Mouse (Mus musculus) hindbrain, embryonic 15.5 days (tissue): ENCODE measurements around the gene Zfand4. TPM values are rescaled to one million over a fixed set of nuclear protein-coding genes. Genes with fewer than 3 reads are reported as not detected.
A peak's percentile ranks its signal among the peaks of the same experiment; 100 is the strongest.

Source experiments
- ATAC-seq: fragments of 200-750 bp; cut with Nextera tagmentation; 2 replicates; pipeline ENCODE4 v1.8.0; 2017; ENCODE audit warnings: low read depth, moderate number of reproducible peaks, moderate TSS enrichment; ENCODE audit not compliant: low FRiP score
- H3K27ac ChIP-seq: fragments of 300-500 bp; sonication (generic); replicated peaks from 2 replicates; pipeline ENCODE4 v1.5.1; 2015; ENCODE audit warnings: mild to moderate bottlenecking, inconsistent platforms
- H3K27me3 ChIP-seq: fragments of 300-500 bp; sonication (generic); 2 replicates; pipeline ENCODE4 v1.6.1; 2015; ENCODE audit warnings: control low read depth, inconsistent platforms
- H3K36me3 ChIP-seq: fragments of 300-500 bp; sonication (generic); 2 replicates; pipeline ENCODE4 v1.6.1; 2015; ENCODE audit warnings: control low read depth, inconsistent platforms
- H3K4me1 ChIP-seq: fragments of 300-500 bp; sonication (generic); replicated peaks from 2 replicates; pipeline ENCODE4 v1.6.1; 2015; ENCODE audit warnings: control low read depth, inconsistent platforms
- H3K4me2 ChIP-seq: fragments of 300-500 bp; sonication (generic); 2 replicates; pipeline ENCODE4 v1.6.1; 2015; ENCODE audit warnings: moderate library complexity, mild to moderate bottlenecking, inconsistent platforms
- H3K4me3 ChIP-seq: fragments of 300-500 bp; sonication (generic); 2 replicates; pipeline ENCODE4 v1.5.1; 2015; ENCODE audit warnings: mild to moderate bottlenecking, inconsistent platforms
- H3K9ac ChIP-seq: fragments of 300-500 bp; sonication (generic); 2 replicates; pipeline ENCODE4 v1.6.1; 2015; ENCODE audit warnings: inconsistent platforms
- H3K9me3 ChIP-seq: fragments of 300-500 bp; sonication (generic); 2 replicates; pipeline ENCODE4 v1.6.1; 2016; ENCODE audit warnings: control low read depth, inconsistent platforms
- WGBS: fragments of 180-500 bp; shearing (Covaris S2); methylation state at CpG from one replicate; pipeline ENCODE4 v1.1.7; 2015; 5-methylcytosine and 5-hydroxymethylcytosine counted together
- polyA plus RNA-seq: library from polyadenylated mRNA; unstranded; fragments of >200 nt; fragmentation: Nextera tagmentation; extraction: Ambion mirVana; gene quantifications from 2 replicates; pipeline ENCODE4 v1.2.1, GENCODE M21; 2015

Gene Zfand4
- polyA plus RNA-seq, 1 experiment from 2014 or later, result 6.1 TPM

DNA sequence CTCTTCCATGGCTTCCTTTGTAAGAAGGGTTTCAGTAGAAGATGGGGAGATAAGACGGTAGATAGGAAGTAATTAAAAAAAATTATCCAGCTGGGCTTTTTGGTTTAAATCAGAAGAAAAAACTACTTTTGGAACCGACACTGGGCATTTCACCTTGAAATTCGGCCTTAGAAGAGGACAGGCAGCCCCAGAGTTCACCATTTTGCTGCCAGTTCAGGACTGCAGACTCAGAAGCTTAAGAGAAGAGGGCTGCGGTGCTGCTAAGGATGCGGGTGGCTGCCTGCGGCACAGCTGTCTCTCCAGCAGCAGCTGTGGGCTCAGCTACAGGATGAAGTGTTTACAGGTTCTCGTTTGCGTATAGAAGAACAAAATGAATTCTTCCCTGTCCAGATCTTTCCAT is 94.0 kb downstream of the Zfand4 start:
- Histone ChIP-seq H3K27ac (no peak overlapping the region), H3K36me3 (no peaks in the 10 kb centered on the region), H3K4me1 (peaks cover 4% of the 10 kb centered on the region; the same call in 1 of the 2 replicates), H3K4me2 (no peak overlapping the region), H3K27me3 (no peaks in the 10 kb centered on the region), H3K9ac (no peak overlapping the region), H3K9me3 (no peaks in the 10 kb centered on the region), H3K4me3 (no peak overlapping the region)
- WGBS, result 78% methylated on average over 8 of the region's 8 CpGs
- no peak for ATAC-seq

DNA sequence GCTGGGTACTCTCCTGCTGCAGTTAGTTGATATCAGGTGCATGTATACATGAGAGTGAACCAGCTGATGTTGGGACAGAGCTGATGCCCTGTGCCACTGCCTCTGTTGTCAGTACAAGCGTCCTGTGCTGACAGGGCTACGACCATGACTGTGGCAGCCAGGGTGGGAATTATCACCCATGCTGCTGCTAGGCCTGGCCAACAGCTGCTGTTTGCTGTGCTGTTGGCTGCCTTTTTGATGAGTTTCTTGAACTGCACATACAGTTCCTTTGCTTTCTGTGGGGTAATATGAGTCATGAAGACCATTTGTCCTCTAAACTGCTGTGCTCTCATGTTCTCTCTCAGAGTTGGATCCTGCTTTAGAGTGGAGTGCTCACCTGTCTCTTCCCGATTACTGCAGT is 95.2 kb downstream of the Zfand4 start:
- no peak for ATAC-seq
- Histone ChIP-seq H3K4me1 (peaks cover 4% of the 10 kb centered on the region; the same call in 1 of the 2 replicates), H3K4me3 (no peak overlapping the region), H3K9ac (no peak overlapping the region), H3K27ac (no peak overlapping the region), H3K9me3 (no peaks in the 10 kb centered on the region), H3K4me2 (no peak overlapping the region), H3K36me3 (no peaks in the 10 kb centered on the region), H3K27me3 (no peaks in the 10 kb centered on the region)
- WGBS, result 76% methylated on average over 3 of the region's 3 CpGs

DNA sequence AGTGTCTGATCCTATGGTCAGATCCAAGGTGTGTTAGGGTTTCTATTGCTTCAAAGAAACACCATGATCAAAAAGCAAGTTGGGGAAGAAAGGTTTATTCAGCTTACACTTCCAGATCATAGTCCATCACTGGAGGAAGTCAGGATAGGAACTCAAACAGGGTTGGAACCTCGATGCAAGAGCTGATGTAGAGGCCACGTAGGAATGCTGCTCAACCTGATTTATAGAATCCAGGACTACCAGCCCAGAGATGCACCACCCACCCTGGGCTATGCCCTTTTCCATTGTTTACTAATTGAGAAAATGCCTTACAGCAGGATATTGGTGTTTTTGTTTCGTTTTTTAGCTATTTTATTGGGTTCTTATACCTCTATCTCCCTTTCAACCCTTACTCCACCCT is 97.4 kb downstream of the Zfand4 start:
- 84% methylated on average over 3 of the region's 3 CpGs for WGBS

DNA sequence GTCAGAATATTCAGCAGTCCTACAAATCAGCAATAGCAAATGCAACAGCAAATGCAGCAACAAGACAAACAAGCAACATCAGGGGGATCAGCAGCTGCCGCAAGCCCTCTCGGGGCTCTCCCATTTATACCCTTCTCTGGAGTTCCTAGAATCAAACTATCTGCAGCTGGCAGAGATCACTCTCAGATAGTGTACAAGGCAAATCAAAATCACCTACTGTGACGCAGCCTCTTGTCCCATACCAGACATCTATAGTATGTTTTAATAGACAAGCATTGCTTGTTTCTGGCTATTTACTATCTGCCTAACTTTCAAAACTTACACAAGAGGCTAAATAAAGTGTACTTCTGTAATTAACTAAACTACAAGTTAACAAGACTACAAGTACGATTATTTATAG is 98.0 kb downstream of the Zfand4 start:
- no peak overlapping the region for H3K27ac ChIP-seq
- H3K9ac ChIP-seq, result no peak overlapping the region
- H3K4me1 ChIP-seq, result peaks cover 4% of the 10 kb centered on the region; the same call in 1 of the 2 replicates
- no peak overlapping the region for H3K4me3 ChIP-seq
- H3K4me2 ChIP-seq, result no peak overlapping the region
- 88% methylated on average over 4 of the region's 4 CpGs for WGBS
- ATAC-seq, result no peak
- H3K9me3 ChIP-seq, result no peaks in the 10 kb centered on the region
- H3K36me3 ChIP-seq, result no peaks in the 10 kb centered on the region
- H3K27me3 ChIP-seq, result no peaks in the 10 kb centered on the region

More for the DNA sequence above, 97.4 kb downstream of the Zfand4 start:
- Histone ChIP-seq H3K4me2 (no peak overlapping the region), H3K9me3 (no peaks in the 10 kb centered on the region), H3K36me3 (no peaks in the 10 kb centered on the region), H3K27me3 (no peaks in the 10 kb centered on the region), H3K4me3 (no peak overlapping the region), H3K27ac (no peak overlapping the region), H3K9ac (no peak overlapping the region), H3K4me1 (peaks cover 4% of the 10 kb centered on the region; the same call in 1 of the 2 replicates)
- ATAC-seq, result no peak

DNA sequence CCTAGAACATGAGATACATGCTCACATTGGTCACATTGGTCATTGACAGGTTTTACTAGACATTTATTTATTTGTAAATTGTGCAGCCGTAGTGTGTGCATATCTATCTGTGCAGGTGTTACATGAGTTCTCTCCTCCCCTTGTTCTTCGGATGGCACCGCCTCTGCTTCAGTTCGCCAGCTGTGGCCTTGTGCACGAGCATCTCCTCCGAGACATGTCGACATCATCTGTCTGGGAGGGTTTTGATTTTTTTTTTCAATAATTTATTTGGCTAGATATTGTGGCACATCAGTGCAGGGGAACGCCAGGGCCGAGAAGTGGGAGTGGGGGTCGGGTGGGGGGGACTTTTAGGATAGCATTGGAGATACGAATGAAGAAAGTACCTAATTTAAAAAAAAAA is 103.9 kb downstream of the Zfand4 start:
- Histone ChIP-seq H3K27ac (no peak overlapping the region), H3K4me3 (no peak overlapping the region), H3K9me3 (no peaks in the 10 kb centered on the region), H3K4me1 (no peaks in the 10 kb centered on the region), H3K4me2 (no peak overlapping the region), H3K9ac (no peak overlapping the region), H3K27me3 (no peaks in the 10 kb centered on the region), H3K36me3 (no peaks in the 10 kb centered on the region)
- ATAC-seq, result no peak
- 59% methylated on average over 11 of the region's 11 CpGs for WGBS

DNA sequence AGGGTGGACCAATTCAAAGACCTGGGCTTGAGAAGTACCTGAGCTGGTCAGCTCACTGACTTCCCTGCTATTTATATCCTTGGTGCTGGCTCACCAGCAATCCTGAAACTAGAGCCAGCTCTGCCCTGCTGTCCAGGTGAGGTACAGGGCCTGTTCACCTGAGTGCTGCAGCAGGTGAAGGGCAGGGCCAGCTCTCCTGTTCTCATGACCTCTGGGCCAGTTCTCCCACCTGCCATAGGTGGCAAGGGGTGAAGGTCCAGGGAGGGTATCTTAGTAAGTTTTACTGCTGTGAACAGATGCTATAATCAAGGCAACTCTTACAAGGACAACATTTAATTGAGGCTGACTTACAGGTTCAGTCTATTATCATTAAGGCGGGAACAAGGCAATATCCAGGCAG is 105.8 kb downstream of the Zfand4 start:
- WGBS, result 100% methylated on average over 1 of the region's 1 CpGs
- ATAC-seq, result no peak
- H3K27me3 ChIP-seq, result no peaks in the 10 kb centered on the region
- no peak overlapping the region for H3K27ac ChIP-seq
- H3K4me2 ChIP-seq, result no peak overlapping the region
- H3K9ac ChIP-seq, result no peak overlapping the region
- H3K4me3 ChIP-seq, result no peak overlapping the region
- H3K36me3 ChIP-seq, result no peaks in the 10 kb centered on the region
- H3K9me3 ChIP-seq, result no peaks in the 10 kb centered on the region
- H3K4me1 ChIP-seq, result no peaks in the 10 kb centered on the region

DNA sequence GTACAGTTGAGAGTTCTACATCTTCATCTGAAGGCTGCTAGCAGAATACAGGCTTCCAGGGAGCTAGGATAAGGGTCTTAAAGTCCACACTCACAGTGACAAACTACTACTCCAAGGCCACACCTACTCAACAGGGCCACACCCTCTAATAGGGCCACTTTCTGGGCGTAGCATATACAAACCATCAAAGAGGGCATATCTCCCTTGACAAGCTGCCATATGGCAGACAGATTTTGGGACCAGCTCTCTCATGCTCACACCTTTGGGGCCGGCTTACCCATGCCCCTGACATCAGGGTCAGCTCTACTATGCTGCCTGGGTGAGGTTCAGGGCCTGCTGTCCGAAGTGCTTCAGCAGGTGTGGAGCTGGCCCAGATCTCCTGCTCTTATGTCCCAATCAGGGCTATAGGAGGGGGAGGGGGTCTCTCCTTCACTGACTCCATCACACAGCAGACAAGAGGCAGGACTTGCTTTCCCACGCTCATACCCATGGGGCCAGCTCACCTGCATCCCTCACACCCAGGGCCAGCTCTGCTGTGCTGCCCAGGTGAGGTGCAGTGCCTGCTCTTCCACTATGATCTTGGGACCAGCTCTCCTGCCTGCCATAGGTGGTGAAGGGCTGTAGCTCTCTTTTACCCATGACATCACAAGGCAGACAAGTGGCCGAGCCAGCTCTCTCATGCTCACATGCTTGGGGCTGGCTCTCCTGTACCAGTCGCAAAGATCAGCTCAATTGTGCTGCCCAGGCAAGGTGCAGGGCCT is 106.4 kb downstream of the Zfand4 start:
- H3K9ac ChIP-seq, result no peak overlapping the region
- no peak overlapping the region for H3K4me3 ChIP-seq
- no peaks in the 10 kb centered on the region for H3K27me3 ChIP-seq
- no peaks in the 10 kb centered on the region for H3K36me3 ChIP-seq
- no peaks in the 10 kb centered on the region for H3K9me3 ChIP-seq
- H3K4me1 ChIP-seq, result no peaks in the 10 kb centered on the region
- no peak overlapping the region for H3K4me2 ChIP-seq
- H3K27ac ChIP-seq, result no peak overlapping the region
- WGBS, result 88% methylated on average over 6 of the region's 6 CpGs
- ATAC-seq, result peak; percentile 65; the same call in 1 of the 2 replicates

DNA sequence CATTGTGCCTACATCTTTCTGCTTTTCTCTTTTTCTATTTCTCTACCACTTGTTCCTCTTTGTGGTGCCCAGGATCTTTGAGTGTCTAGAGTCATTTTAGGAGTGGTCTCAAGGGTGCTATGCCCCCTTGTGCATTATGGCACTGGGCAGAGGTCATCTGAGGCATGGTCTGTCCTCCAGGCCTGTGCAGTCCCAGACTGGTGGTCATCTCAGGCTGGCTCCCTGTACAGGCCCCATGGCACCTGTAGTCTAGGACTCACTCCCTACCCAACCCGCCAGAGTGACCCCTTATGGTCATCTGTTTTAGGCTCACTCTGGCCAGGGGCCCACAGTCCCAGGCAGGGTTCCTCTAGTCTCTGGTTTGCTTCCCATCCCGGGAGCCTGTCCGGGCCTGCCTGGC is 107.5 kb downstream of the Zfand4 start:
- WGBS, result 90% methylated on average over 3 of the region's 3 CpGs
- no peak overlapping the region for H3K27ac ChIP-seq
- H3K9ac ChIP-seq, result no peak overlapping the region
- H3K36me3 ChIP-seq, result no peaks in the 10 kb centered on the region
- H3K27me3 ChIP-seq, result no peaks in the 10 kb centered on the region
- no peak for ATAC-seq
- no peaks in the 10 kb centered on the region for H3K4me1 ChIP-seq
- H3K4me2 ChIP-seq, result no peak overlapping the region
- H3K4me3 ChIP-seq, result no peak overlapping the region
- no peaks in the 10 kb centered on the region for H3K9me3 ChIP-seq

DNA sequence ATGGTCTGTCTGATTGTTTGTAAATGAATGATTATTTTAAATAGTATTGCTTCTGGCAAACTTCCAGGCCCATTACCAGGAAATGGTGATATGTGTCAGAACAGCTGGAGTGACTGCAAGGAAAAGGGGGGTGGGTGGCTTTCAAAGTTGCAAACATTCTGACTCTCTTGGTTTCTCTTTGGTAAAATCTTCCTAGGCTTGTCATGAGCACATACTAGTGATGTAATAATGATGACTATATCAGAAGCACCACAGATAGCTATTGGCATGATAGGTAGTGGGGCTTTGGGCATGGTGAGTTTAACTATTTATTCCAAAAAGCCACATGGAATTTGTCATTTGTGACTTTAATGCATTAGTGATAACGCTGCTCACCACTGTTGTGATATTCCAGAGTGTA is 110.1 kb downstream of the Zfand4 start:
- H3K4me3 ChIP-seq, result no peak overlapping the region
- no peak overlapping the region for H3K27ac ChIP-seq
- no peak overlapping the region for H3K4me2 ChIP-seq
- H3K9me3 ChIP-seq, result no peaks in the 10 kb centered on the region
- peaks cover 5% of the 10 kb centered on the region; the same call in 1 of the 2 replicates for H3K36me3 ChIP-seq
- no peaks in the 10 kb centered on the region for H3K27me3 ChIP-seq
- WGBS, result 98% methylated on average over 1 of the region's 1 CpGs
- no peak overlapping the region for H3K9ac ChIP-seq
- H3K4me1 ChIP-seq, result no peaks in the 10 kb centered on the region
- ATAC-seq, result no peak

DNA sequence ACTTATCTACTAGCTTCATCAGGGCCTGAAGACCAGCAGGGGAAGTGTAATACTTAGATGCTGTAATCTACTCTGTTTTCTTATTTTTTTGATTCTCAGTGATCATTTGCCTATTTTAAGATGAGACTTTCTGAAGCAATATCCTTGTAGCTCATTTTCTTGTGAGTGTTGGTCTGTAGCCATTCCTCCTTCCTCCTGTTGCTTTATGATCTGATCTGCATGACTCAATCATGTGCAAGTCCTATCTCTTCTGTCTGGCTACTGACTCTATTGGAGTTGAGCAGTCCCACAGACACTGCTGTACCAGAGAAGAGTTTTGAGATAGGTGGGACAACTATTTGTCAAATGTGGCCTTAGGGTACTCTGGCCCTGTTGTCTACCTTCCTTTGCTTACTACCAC is 110.6 kb downstream of the Zfand4 start:
- Histone ChIP-seq H3K36me3 (peaks cover 5% of the 10 kb centered on the region; the same call in 1 of the 2 replicates), H3K4me2 (no peak overlapping the region), H3K9me3 (no peaks in the 10 kb centered on the region), H3K4me3 (no peak overlapping the region), H3K9ac (no peak overlapping the region), H3K4me1 (no peaks in the 10 kb centered on the region), H3K27me3 (no peaks in the 10 kb centered on the region), H3K27ac (no peak overlapping the region)
- ATAC-seq, result no peak

DNA sequence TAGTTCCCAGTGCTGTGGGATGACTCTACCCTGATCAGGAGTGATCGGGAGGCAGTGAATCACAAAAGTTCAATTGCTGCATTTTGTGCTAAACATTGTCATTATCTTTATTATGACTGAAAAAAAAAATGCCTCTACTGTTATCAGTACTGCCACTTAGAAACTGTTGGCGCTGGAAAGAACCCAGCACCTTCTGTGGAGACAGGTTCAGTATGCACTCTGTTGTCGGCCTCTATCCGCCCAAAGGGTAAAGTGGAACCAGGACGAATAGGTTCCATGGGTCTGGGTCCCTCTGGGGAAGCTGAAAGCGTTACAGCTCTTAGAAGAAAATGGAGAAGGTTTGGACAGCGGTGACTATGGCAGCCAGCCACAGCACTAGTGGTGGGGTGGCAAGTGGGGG is 114.9 kb downstream of the Zfand4 start:
- Histone ChIP-seq H3K4me3 (no peak overlapping the region), H3K9me3 (no peaks in the 10 kb centered on the region), H3K9ac (no peak overlapping the region), H3K27ac (no peak overlapping the region), H3K4me2 (no peak overlapping the region), H3K4me1 (peaks cover 10% of the 10 kb centered on the region), H3K36me3 (peaks cover 5% of the 10 kb centered on the region; the same call in 1 of the 2 replicates), H3K27me3 (no peaks in the 10 kb centered on the region)
- WGBS, result 90% methylated on average over 7 of the region's 7 CpGs
- no peak for ATAC-seq
